Mouse (Mus musculus) CH12.LX (cell line): Measurements from ENCODE around the gene Atp5b. TPM values are rescaled to one million over a fixed set of nuclear protein-coding genes. Genes with fewer than 3 reads are reported as not detected.

Experiments
- DNase-seq: peaks from one replicate; pipeline ENCODE4 v3.0.0-alpha.2; 2013; ENCODE audit errors: extremely low read depth
- H3K27ac ChIP-seq: 2 replicates; pipeline ENCODE4 v1.5.1; 2012; ENCODE audit warnings: low read depth, mild to moderate bottlenecking, control low read depth, moderate library complexity; ENCODE audit not compliant: insufficient read depth
- H3K27me3 ChIP-seq: replicated peaks from 2 replicates; pipeline ENCODE3; 2012; ENCODE audit warnings: inconsistent platforms
- H3K36me3 ChIP-seq, 2 experiments: replicated peaks in 1 of 2; 2 replicates each; pipeline versions ENCODE3 to v1.6.1; 2012; ENCODE audit warnings: inconsistent platforms in 1 of 2, low read length in 1 of 2, mild to moderate bottlenecking in 1 of 2, mixed read lengths in 1 of 2, moderate library complexity in 1 of 2; ENCODE audit not compliant: control insufficient read depth in 1 of 2, insufficient read depth in 1 of 2
- H3K4me1 ChIP-seq, 2 experiments: 2 replicates each; pipeline ENCODE4 v1.6.1; 2012; ENCODE audit warnings: inconsistent platforms in 1 of 2, moderate library complexity in 1 of 2; ENCODE audit not compliant: insufficient read depth in 2 of 2, control insufficient read depth in 1 of 2
- H3K4me2 ChIP-seq: 2 replicates; pipeline ENCODE4 v1.6.1; 2012; ENCODE audit warnings: low read depth, mild to moderate bottlenecking, control low read depth; ENCODE audit not compliant: poor library complexity, insufficient read depth, severe bottlenecking
- H3K4me3 ChIP-seq, 3 experiments: fragments of 150-350 bp in 1 of 3; sonication (generic) in 1 of 3; replicated peaks in 1 of 3; 2 replicates each; pipeline versions ENCODE3 to v1.5.1; 2011 to 2012; ENCODE audit warnings: low read depth in 2 of 3, low read length in 2 of 3, mild to moderate bottlenecking in 2 of 3, moderate library complexity in 2 of 3, control low read depth in 1 of 3, improper control_type of control experiment in 1 of 3, inconsistent platforms in 1 of 3, mixed read lengths in 1 of 3; ENCODE audit not compliant: poor library complexity in 1 of 3
- H3K79me2 ChIP-seq: replicated peaks from 2 replicates; pipeline ENCODE4 v1.6.1; 2012; ENCODE audit warnings: mild to moderate bottlenecking, moderate library complexity; ENCODE audit not compliant: control insufficient read depth, poor library complexity, insufficient read depth, severe bottlenecking; ENCODE audit errors: extremely low read depth
- H3K9ac ChIP-seq: 2 replicates; pipeline ENCODE4 v1.6.1; 2012; ENCODE audit warnings: low read depth, mild to moderate bottlenecking, control low read depth, moderate library complexity; ENCODE audit not compliant: insufficient read depth
- H3K9me3 ChIP-seq: replicated peaks from 2 replicates; pipeline ENCODE3; 2012; ENCODE audit warnings: low read length, inconsistent platforms, mixed read lengths
- BHLHE40 ChIP-seq: IDR thresholded peaks from 2 replicates; pipeline ENCODE4 v1.6.1; 2011; ENCODE audit warnings: mild to moderate bottlenecking, low read depth, low read length, improper control_type of control experiment
- CHD1 ChIP-seq: IDR thresholded peaks from 2 replicates; pipeline ENCODE4 v1.6.1; 2012; ENCODE audit warnings: low read depth, low read length, improper control_type of control experiment, inconsistent platforms
- CHD2 ChIP-seq: IDR thresholded peaks from 2 replicates; pipeline ENCODE4 v1.6.1; 2011; ENCODE audit warnings: low read length, improper control_type of control experiment
- E2F4 ChIP-seq: IDR thresholded peaks from 2 replicates; pipeline ENCODE4 v1.6.1; 2011; ENCODE audit warnings: low read depth, low read length, improper control_type of control experiment; ENCODE audit not compliant: insufficient replicate concordance
- ELF1 ChIP-seq: IDR thresholded peaks from 2 replicates; pipeline ENCODE4 v1.6.1; 2014; ENCODE audit warnings: low read depth, mild to moderate bottlenecking, inconsistent platforms, low read length, improper control_type of control experiment
- ETS1 ChIP-seq: conservative IDR thresholded peaks from 2 replicates; pipeline ENCODE4 v1.6.1; 2012; ENCODE audit warnings: low read depth, mild to moderate bottlenecking, inconsistent platforms, low read length, improper control_type of control experiment, moderate library complexity
- GABPA ChIP-seq: IDR thresholded peaks from 2 replicates; pipeline ENCODE4 v1.6.1; 2012; ENCODE audit warnings: low read depth, low read length, improper control_type of control experiment, inconsistent platforms; ENCODE audit not compliant: insufficient replicate concordance
- HCFC1 ChIP-seq: IDR thresholded peaks from 2 replicates; pipeline ENCODE4 v1.6.1; 2012; ENCODE audit warnings: low read depth, mild to moderate bottlenecking, inconsistent platforms, low read length, improper control_type of control experiment
- JUN ChIP-seq: IDR thresholded peaks from 2 replicates; pipeline ENCODE4 v1.6.1; 2011; ENCODE audit warnings: low read depth, mild to moderate bottlenecking, low read length, improper control_type of control experiment, moderate library complexity; ENCODE audit not compliant: insufficient read depth
- MAFK ChIP-seq: IDR thresholded peaks from 2 replicates; pipeline ENCODE4 v1.6.1; 2011; ENCODE audit warnings: low read length, improper control_type of control experiment; ENCODE audit not compliant: insufficient replicate concordance
- MAX ChIP-seq: IDR thresholded peaks from 2 replicates; pipeline ENCODE4 v1.6.1; 2011; ENCODE audit warnings: low read length, improper control_type of control experiment
- MAZ ChIP-seq: IDR thresholded peaks from 2 replicates; pipeline ENCODE4 v1.6.1; 2012; ENCODE audit warnings: low read depth, mild to moderate bottlenecking, inconsistent platforms, low read length, improper control_type of control experiment, moderate library complexity
- MEF2A ChIP-seq: IDR thresholded peaks from 2 replicates; pipeline ENCODE4 v1.6.1; 2014; ENCODE audit warnings: low read depth, mild to moderate bottlenecking, inconsistent platforms, low read length, improper control_type of control experiment, borderline replicate concordance
- MXI1 ChIP-seq: IDR thresholded peaks from 2 replicates; pipeline ENCODE4 v1.6.1; 2011; ENCODE audit warnings: mild to moderate bottlenecking, low read depth, low read length, improper control_type of control experiment
- NELFE ChIP-seq: IDR thresholded peaks from 2 replicates; pipeline ENCODE4 v1.6.1; 2011; ENCODE audit warnings: low read depth, low read length, improper control_type of control experiment
- NRF1 ChIP-seq: IDR thresholded peaks from 2 replicates; pipeline ENCODE4 v1.6.1; 2014; ENCODE audit warnings: low read depth, mild to moderate bottlenecking, inconsistent platforms, low read length, improper control_type of control experiment, moderate library complexity
- POLR2A ChIP-seq: IDR thresholded peaks from 2 replicates; pipeline ENCODE4 v1.6.1; 2011; ENCODE audit warnings: low read depth, mild to moderate bottlenecking, improper control_type of control experiment, low read length
- POLR2AphosphoS2 ChIP-seq: IDR thresholded peaks from 2 replicates; pipeline ENCODE4 v1.6.1; 2011; ENCODE audit warnings: low read depth, low read length, improper control_type of control experiment
- RCOR1 ChIP-seq: conservative IDR thresholded peaks from 2 replicates; pipeline ENCODE4 v1.6.1; 2012; ENCODE audit warnings: low read depth, mild to moderate bottlenecking, inconsistent platforms, low read length, improper control_type of control experiment
- SIN3A ChIP-seq: IDR thresholded peaks from 2 replicates; pipeline ENCODE4 v1.6.1; 2012; ENCODE audit warnings: low read length, improper control_type of control experiment, inconsistent platforms
- SMC3 ChIP-seq: IDR thresholded peaks from 2 replicates; pipeline ENCODE4 v1.6.1; 2011; ENCODE audit warnings: low read depth, low read length, improper control_type of control experiment
- TCF12 ChIP-seq: IDR thresholded peaks from 2 replicates; pipeline ENCODE4 v1.6.1; 2014; ENCODE audit warnings: low read depth, mild to moderate bottlenecking, inconsistent platforms, low read length, improper control_type of control experiment
- USF1 ChIP-seq: IDR thresholded peaks from 2 replicates; pipeline ENCODE4 v1.6.1; 2014; ENCODE audit warnings: low read depth, mild to moderate bottlenecking, inconsistent platforms, low read length, improper control_type of control experiment
- ZC3H11A ChIP-seq: IDR thresholded peaks from 2 replicates; pipeline ENCODE4 v1.6.1; 2012; ENCODE audit warnings: low read depth, mild to moderate bottlenecking, inconsistent platforms, low read length, improper control_type of control experiment
- dilution Hi-C: fragments of 300-500 bp; cut with MboI; formaldehyde crosslinking; loops from 2 replicates; pipeline ENCODE4 v1.14.3; 2020; ENCODE audit warnings: low sequenced_read_pairs; ENCODE audit not compliant: extremely low pct_unique_long_range_greater_than_20kb, extremely low pct_ligation_motif_present
- in situ Hi-C: fragments of 300-500 bp; cut with MboI; formaldehyde crosslinking; loops from 3 replicates; pipeline ENCODE4 v1.14.3; 2019; ENCODE audit warnings: low sequenced_read_pairs, low pct_ligation_motif_present, low pct_unique_long_range_greater_than_20kb, mixed read lengths
- polyA plus RNA-seq: library from polyadenylated mRNA; unstranded; fragments of >175 nt; gene quantifications from 2 replicates; pipeline ENCODE4 v1.2.1, GENCODE M21; 2012; ENCODE audit warnings: low read depth; ENCODE audit not compliant: insufficient read length
- total RNA-seq, 2 experiments: library from RNA; depleted of rRNA; stranded (reverse); fragments of 300-350 nt in 1 of 2; fragments of >200 nt in 1 of 2; gene quantifications; 2 replicates each; pipeline ENCODE4 v1.2.3; 2012 to 2014

Gene Atp5b
- total and polyA plus RNA-seq, 3 experiments, result 1,607 to 1,775 (median 1,695) TPM

DNA sequence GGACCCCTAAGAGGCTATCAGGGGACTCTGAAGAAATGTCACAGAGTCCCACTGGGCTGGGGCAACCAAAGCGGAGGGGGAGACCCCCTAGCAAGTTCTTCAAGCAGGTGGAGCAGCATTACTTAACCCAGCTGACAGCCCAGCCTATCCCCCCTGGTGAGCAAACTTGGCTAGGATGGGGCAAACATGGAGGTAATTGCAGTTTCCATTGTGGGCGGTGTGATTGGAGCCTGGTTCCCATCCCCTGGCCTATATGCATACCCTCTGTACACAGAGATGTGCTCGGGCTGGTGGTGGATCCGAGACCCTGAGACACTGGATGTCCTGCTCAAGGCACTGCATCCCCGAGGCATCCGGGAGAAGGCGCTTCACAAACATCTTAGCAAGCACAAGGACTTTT, 40.8 kb downstream of the Atp5b start:
- DNase-seq, result no peak
- in situ Hi-C loops, result no loop called here
- H3K4me3 ChIP-seq, result no peak overlapping the region
- H3K27ac ChIP-seq, result no peak overlapping the region
- no peak overlapping the region for H3K4me2 ChIP-seq
- no peak overlapping the region for H3K9ac ChIP-seq
- TF ChIP-seq RCOR1, result no peak
- no peak for TF ChIP-seq BHLHE40
- TF ChIP-seq ZC3H11A, result no peak
- TF ChIP-seq CHD2, result no peak
- TF ChIP-seq E2F4, result no peak
- TF ChIP-seq POLR2A, result no peak
- TF ChIP-seq MAZ, result no peak
- no peak for TF ChIP-seq MEF2A
- no peak for TF ChIP-seq MAX
- TF ChIP-seq NRF1, result no peak
- no peak for TF ChIP-seq JUN
- no peak for TF ChIP-seq CHD1
- TF ChIP-seq HCFC1, result no peak
- no peak for TF ChIP-seq POLR2AphosphoS2
- no peak for TF ChIP-seq GABPA
- TF ChIP-seq MXI1, result no peak
- no peak for TF ChIP-seq MAFK
- no peak for TF ChIP-seq TCF12
- no peak for TF ChIP-seq ETS1
- TF ChIP-seq, all 38 proteins: peak for 0
- H3K36me3 ChIP-seq, result peaks cover 87 to 96% of the 10 kb centered on the region in 2 experiments
- no peaks in the 10 kb centered on the region for H3K27me3 ChIP-seq
- no peaks in the 10 kb centered on the region for H3K79me2 ChIP-seq
- H3K9me3 ChIP-seq, result no peaks in the 10 kb centered on the region
- dilution Hi-C loops, result no loop called here
- peaks cover 0 to 10% of the 10 kb centered on the region in 2 experiments; a peak in 2 of 4 replicates for H3K4me1 ChIP-seq

DNA sequence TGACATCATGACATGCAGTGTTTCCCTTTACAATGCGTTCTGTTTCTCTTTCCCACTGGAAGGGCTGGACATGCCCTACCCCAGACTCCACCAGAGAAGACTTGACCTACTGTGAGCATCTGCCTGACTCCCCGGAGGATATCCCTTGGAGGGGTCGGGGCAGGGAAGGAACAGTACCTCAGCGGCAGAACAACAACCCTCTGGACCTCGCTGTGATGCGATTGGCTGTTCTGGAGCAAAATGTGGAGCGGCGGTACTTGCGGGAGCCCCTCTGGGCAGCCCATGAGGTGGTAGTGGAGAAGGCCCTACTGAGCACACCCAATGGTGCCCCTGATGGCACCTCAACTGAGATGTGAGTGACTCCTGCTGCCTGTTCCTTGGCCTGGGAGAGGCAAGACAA, 41.8 kb downstream of the Atp5b start:
- Histone ChIP-seq H3K36me3 (peaks cover 85 to 93% of the 10 kb centered on the region in 2 experiments), H3K9me3 (no peaks in the 10 kb centered on the region), H3K4me2 (no peak overlapping the region), H3K79me2 (no peaks in the 10 kb centered on the region), H3K4me1 (peaks cover 0 to 3% of the 10 kb centered on the region in 2 experiments; a peak in 2 of 4 replicates), H3K9ac (no peak overlapping the region), H3K27me3 (no peaks in the 10 kb centered on the region), H3K4me3 (no peak overlapping the region), H3K27ac (no peak overlapping the region)
- no peak for TF ChIP-seq JUN
- no peak for TF ChIP-seq SIN3A
- no peak for TF ChIP-seq RCOR1
- no peak for TF ChIP-seq GABPA
- TF ChIP-seq USF1, result no peak
- TF ChIP-seq SMC3, result no peak
- TF ChIP-seq NELFE, result no peak
- no peak for TF ChIP-seq MAFK
- no peak for TF ChIP-seq ELF1
- DNase-seq, result no peak
- in situ Hi-C loops, result no loop called here
- dilution Hi-C loops, result no loop called here
